In genomic region chr10:59237757-59238156, GRCm38 (mm10) we compare ENCODE assay signal across 27 mouse cellular contexts. TPM values are rescaled to one million over a fixed set of nuclear protein-coding genes. Genes with fewer than 3 reads are reported as not detected.
DNase-seq lines count a peak whose midpoint lies in the region; ATAC-seq and TF ChIP-seq lines count a peak whose summit lies in the region.
"Had no signal": no experiment of that assay in that cellular context is flagged by ENCODE, and none has a peak within 500 bp of the region (broad histone marks: within the 10 kb centered on the region; RNA-seq: fewer than 3 reads in every experiment).

No protein-coding gene starts in this region.

- H3K4me2 ChIP-seq in heart, embryonic 13.5 days = no peak overlapping the region
- H3K4me2 ChIP-seq: forebrain, embryonic 13.5 days; hindbrain, embryonic 14.5 days; neural tube, embryonic 15.5 days; stomach, embryonic 15.5 days had no signal

- DNase-seq in adrenal gland, postnatal 14 days = peak; percentile 17
- DNase-seq in adrenal gland, postnatal 25 days = no peak
- DNase-seq in heart, postnatal 10 days = no peak
- peak; percentile 26 for DNase-seq in A20 (ENCODE audit: low read depth, low spot score)
- DNase-seq in midbrain, embryonic 10.5 days (ENCODE audit: low spot score) = no peak
- DNase-seq in thymus, postnatal 0 days (ENCODE audit: low spot score) = no peak
- DNase-seq: cerebellum, adult 8-10 months; cerebellum, postnatal 25 days; kidney, postnatal 14 days; layer of hippocampus, adult 9-11 months; liver; midbrain, embryonic 14.5 days; retina, postnatal 1 day; right cerebral cortex, postnatal 25 days; thymus, postnatal 14 days had no signal

- H3K27ac ChIP-seq in heart, embryonic 13.5 days (replicated peaks) = no peak overlapping the region
- peak overlapping the region; percentile 68 for H3K27ac ChIP-seq in bone marrow macrophage, adult 2 months (ENCODE audit: insufficient read depth, low read depth, low read length)
- no peak overlapping the region for H3K27ac ChIP-seq in midbrain, embryonic 10.5 days (replicated peaks)
- H3K27ac ChIP-seq: forebrain, embryonic 13.5 days; heart, embryonic 10.5 days; hindbrain, embryonic 14.5 days; liver, embryonic 14.5 days; macrophage; neural tube, embryonic 15.5 days; stomach, embryonic 15.5 days had no signal

- TF ChIP-seq POLR2A in bone marrow macrophage, adult 2 months (IDR thresholded peaks at IDR 0.05; ENCODE audit: borderline replicate concordance, low read depth, low read length) = no peak

- no peak for TF ChIP-seq CTCF in bone marrow macrophage, adult 2 months (IDR thresholded peaks at IDR 0.05; ENCODE audit: low read depth, low read length)

- ATAC-seq in heart, embryonic 13.5 days (ENCODE audit: extremely low read depth, insufficient number of reproducible peaks, low FRiP score, low TSS enrichment) = no peak
- ATAC-seq: activated CD4-positive, CD25-positive, alpha-beta regulatory T cell, adult 4 months; CD4-positive, CD25-positive, alpha-beta regulatory T cell, adult 4 months; forebrain, embryonic 13.5 days; intestine, postnatal 0 days had no signal

- H3K9ac ChIP-seq in heart, embryonic 13.5 days = 0 out of 2 replicates have a peak overlapping the region, but pooled peaks have one; percentile 14
- H3K9ac ChIP-seq: forebrain, embryonic 13.5 days; hindbrain, embryonic 14.5 days; liver, embryonic 14.5 days; neural tube, embryonic 15.5 days; stomach, embryonic 15.5 days had no signal

- intact Hi-C loops in heart, postnatal 10 days (cut with DNase I) = no loop called here

- H3K9me3 ChIP-seq in heart, embryonic 13.5 days = peaks cover 3% of the 10 kb centered on the region; the same call in 1 of the 2 replicates
- no peaks in the 10 kb centered on the region for H3K9me3 ChIP-seq in midbrain, embryonic 10.5 days (replicated peaks)
- H3K9me3 ChIP-seq: heart, embryonic 10.5 days; neural tube, embryonic 15.5 days; stomach, embryonic 15.5 days had no signal

- H3K4me3 ChIP-seq in heart, embryonic 13.5 days = no peak overlapping the region
- H3K4me3 ChIP-seq in bone marrow macrophage, adult 2 months (ENCODE audit: insufficient read depth, low read length) = no peak overlapping the region
- H3K4me3 ChIP-seq in midbrain, embryonic 10.5 days = no peak overlapping the region
- H3K4me3 ChIP-seq: forebrain, embryonic 13.5 days; heart, embryonic 10.5 days; neural tube, embryonic 15.5 days; stomach, embryonic 15.5 days had no signal

- no peaks in the 10 kb centered on the region for H3K27me3 ChIP-seq in heart, embryonic 13.5 days (replicated peaks)
- H3K27me3 ChIP-seq in midbrain, embryonic 10.5 days (ENCODE audit: low read depth, poor library complexity, severe bottlenecking) = no peaks in the 10 kb centered on the region
- H3K27me3 ChIP-seq: forebrain, embryonic 13.5 days; neural tube, embryonic 15.5 days; stomach, embryonic 15.5 days had no signal

- no peaks in the 10 kb centered on the region for H3K4me1 ChIP-seq in heart, embryonic 13.5 days
- H3K4me1 ChIP-seq in bone marrow macrophage, adult 2 months (ENCODE audit: control insufficient read depth, insufficient read depth, low read length) = peaks cover 50% of the 10 kb centered on the region
- H3K4me1 ChIP-seq in midbrain, embryonic 10.5 days = peaks cover 5% of the 10 kb centered on the region; the same call in 1 of the 2 replicates
- H3K4me1 ChIP-seq: forebrain, embryonic 13.5 days; heart, embryonic 10.5 days; neural tube, embryonic 15.5 days had no signal

- H3K36me3 ChIP-seq in heart, embryonic 13.5 days = no peaks in the 10 kb centered on the region
- no peaks in the 10 kb centered on the region for H3K36me3 ChIP-seq in midbrain, embryonic 10.5 days
- H3K36me3 ChIP-seq: heart, embryonic 10.5 days; neural tube, embryonic 15.5 days; stomach, embryonic 15.5 days had no signal

- WGBS in heart, embryonic 13.5 days = 31% methylated on average over 3 of the region's 3 CpGs
- WGBS in midbrain, embryonic 10.5 days = 51% methylated on average over 3 of the region's 3 CpGs

RNA-seq across cellular contexts. Expression of gene Sowahc, which starts 16.0 kb away (rescaled TPM):
- total RNA-seq in adrenal gland, postnatal 14 days (2021) = 22.7 and 24.6 TPM in 2 replicates
- total RNA-seq in adrenal gland, postnatal 25 days (2021) = 29.0 and 29.1 TPM in 2 replicates
- polyA plus RNA-seq in heart, embryonic 13.5 days (2015; fragmentation: Nextera tagmentation; extraction: Ambion mirVana) = 2.6 and 2.7 TPM in 2 replicates
- 1 to 10 TPM; 1.7 to 3.0 TPM for total RNA-seq in heart, postnatal 10 days (2021)
- polyA plus RNA-seq in bone marrow macrophage, adult 2 months (2012; ENCODE audit: insufficient read depth, insufficient read length, missing spikeins) = 7.8 and 8.3 TPM in 2 replicates
- polyA plus RNA-seq in midbrain, embryonic 10.5 days (2016; fragmentation: Nextera tagmentation; extraction: Ambion mirVana) = 13.3 and 15.7 TPM in 2 replicates
- 2.3 and 2.4 TPM in 2 replicates for polyA plus RNA-seq in thymus, postnatal 0 days (2015; fragmentation: Nextera tagmentation; extraction: Ambion mirVana)

RNA-seq across cellular contexts. Expression of gene Sept10, which starts 16.1 kb away (rescaled TPM):
- 52.2 and 54.0 TPM in 2 replicates for total RNA-seq in adrenal gland, postnatal 14 days (2021)
- 47.4 and 67.0 TPM in 2 replicates for total RNA-seq in adrenal gland, postnatal 25 days (2021)
- polyA plus RNA-seq in heart, embryonic 13.5 days (2015; fragmentation: Nextera tagmentation; extraction: Ambion mirVana) = 36.1 and 36.5 TPM in 2 replicates
- total RNA-seq in heart, postnatal 10 days (2021) = 10 to 100 TPM; 35.0 to 39.9 TPM
- polyA plus RNA-seq in bone marrow macrophage, adult 2 months (2012; ENCODE audit: insufficient read depth, insufficient read length, missing spikeins) = 14.7 and 18.1 TPM in 2 replicates
- polyA plus RNA-seq in midbrain, embryonic 10.5 days (2016; fragmentation: Nextera tagmentation; extraction: Ambion mirVana) = 23.6 and 27.7 TPM in 2 replicates
- polyA plus RNA-seq in thymus, postnatal 0 days (2015; fragmentation: Nextera tagmentation; extraction: Ambion mirVana) = 15.8 and 16.4 TPM in 2 replicates

Comparison
In these comparisons a context has a peak if more than half of its experiments do, and no peak if none do; other contexts are left out.
1. DNase-seq: peak in adrenal gland, postnatal 14 days (single experiment) and A20 (single experiment); none in adrenal gland, postnatal 25 days (single experiment), heart, postnatal 10 days (0 of 2), midbrain, embryonic 10.5 days (single experiment) and thymus, postnatal 0 days (single experiment).